Mouse (Mus musculus): ENCODE results near the gene Man1a2. TPM values are rescaled to one million over a fixed set of nuclear protein-coding genes. Genes with fewer than 3 reads are reported as not detected.

The Man1a2 gene
- polyA plus RNA-seq, 1 experiment from 2014 or later, result 70.0 TPM

DNA sequence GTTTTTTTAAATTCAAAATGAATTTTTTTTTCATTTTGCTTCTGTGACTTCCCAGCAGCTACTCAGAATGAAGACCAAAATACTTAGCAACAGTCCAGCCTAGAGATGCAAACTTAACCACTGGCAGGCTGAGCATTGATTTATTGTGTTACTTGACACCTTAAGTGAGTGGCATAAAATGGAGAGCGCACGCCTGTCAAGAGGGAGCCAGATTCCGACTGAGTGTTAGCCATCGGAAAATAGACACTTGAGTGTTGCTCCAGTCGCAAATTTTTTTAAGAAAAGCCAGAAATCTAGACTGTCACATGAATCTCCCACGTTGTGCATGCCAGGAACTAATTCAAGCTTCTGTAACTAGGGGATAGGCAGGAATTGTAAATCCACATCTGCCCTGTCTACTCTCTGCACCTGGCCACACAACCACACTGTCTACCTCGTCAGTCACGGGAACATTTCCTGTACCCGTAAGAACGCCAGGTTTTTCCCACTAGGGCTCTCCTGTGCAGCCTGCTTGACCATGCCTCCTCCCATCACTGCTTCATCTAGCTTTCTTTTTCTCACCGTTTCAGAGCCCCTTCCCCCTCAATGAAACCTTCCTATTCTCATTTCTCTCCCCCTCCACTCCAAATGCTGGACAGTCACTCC is 3.7 kb downstream of the Man1a2 start:
- H3K27ac ChIP-seq, result no peak overlapping the region
- no peaks in the 10 kb centered on the region for H3K36me3 ChIP-seq
- H3K27me3 ChIP-seq, result no peaks in the 10 kb centered on the region
- no peak for ATAC-seq (ENCODE audit: low FRiP score)
- peak overlapping the region; percentile 41; the same call in 1 of the 2 replicates for H3K9ac ChIP-seq
- peaks cover 27% of the 10 kb centered on the region for H3K4me1 ChIP-seq
- H3K4me2 ChIP-seq (replicated peaks), result peak overlapping the region; percentile 86
- peak overlapping the region; percentile 21 for H3K4me3 ChIP-seq
- WGBS, result 14% methylated on average over 11 of the region's 11 CpGs
- H3K9me3 ChIP-seq (replicated peaks), result no peaks in the 10 kb centered on the region

DNA sequence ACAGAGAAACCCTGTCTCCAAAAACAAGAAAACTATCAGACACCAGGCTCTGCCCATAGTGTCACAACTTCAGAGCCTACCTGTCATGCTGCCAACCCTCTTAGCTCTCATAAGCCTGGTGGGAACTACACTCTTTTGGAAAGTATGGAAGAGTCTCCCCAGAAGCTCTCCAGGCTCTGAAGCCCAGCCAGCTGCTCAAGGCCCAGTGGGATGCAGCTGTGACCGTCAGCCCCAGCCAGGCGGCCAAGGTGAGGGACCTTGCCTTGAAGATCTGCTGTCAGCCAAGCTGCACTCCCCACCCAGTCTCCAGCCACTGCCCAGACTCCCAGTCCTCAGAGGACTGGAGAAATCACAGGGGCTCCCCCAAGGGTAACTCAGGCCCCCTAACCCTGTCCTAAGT is 5.1 kb downstream of the Man1a2 start:
- H3K9me3 ChIP-seq (replicated peaks), result no peaks in the 10 kb centered on the region
- 84% methylated on average over 2 of the region's 2 CpGs for WGBS
- no peak overlapping the region for H3K4me2 ChIP-seq (replicated peaks)
- no peak overlapping the region for H3K27ac ChIP-seq
- no peak overlapping the region for H3K4me3 ChIP-seq
- H3K9ac ChIP-seq, result no peak overlapping the region
- H3K36me3 ChIP-seq, result no peaks in the 10 kb centered on the region
- no peaks in the 10 kb centered on the region for H3K27me3 ChIP-seq
- H3K4me1 ChIP-seq, result peaks cover 26% of the 10 kb centered on the region
- ATAC-seq (ENCODE audit: low FRiP score), result no peak

DNA sequence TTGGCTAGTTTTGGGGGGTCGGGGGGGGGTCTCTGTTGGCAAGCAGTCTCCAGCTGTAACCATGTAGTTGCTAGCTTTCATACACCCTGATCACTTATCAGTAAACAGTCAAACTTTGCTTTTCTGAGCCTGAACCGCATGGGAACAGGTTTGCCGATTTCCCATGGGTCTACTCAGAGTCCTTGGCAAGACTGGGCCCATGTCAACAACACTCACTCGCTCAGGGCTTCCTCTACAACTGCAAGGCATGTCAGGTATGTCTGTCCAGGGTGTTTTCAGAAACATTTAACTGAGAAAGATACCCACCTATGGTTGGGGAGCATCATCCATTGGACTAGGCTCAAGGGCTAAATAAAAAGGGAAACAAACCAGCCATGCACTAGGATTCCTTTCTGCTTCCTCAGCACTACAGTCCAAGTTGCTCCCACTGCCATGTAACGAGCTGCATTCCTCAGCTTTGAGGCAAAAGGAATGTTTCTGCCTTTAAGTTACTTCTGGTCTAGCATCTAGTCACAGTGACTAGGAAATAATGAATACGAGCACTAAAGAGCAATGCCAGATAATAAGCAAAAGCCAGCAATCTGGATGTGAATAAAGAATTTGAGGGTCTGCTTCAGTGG is 6.2 kb downstream of the Man1a2 start:
- peaks cover 25% of the 10 kb centered on the region for H3K4me1 ChIP-seq
- H3K9me3 ChIP-seq (replicated peaks), result no peaks in the 10 kb centered on the region
- no peaks in the 10 kb centered on the region for H3K27me3 ChIP-seq
- 85% methylated on average over 6 of the region's 6 CpGs for WGBS
- no peak overlapping the region for H3K9ac ChIP-seq
- no peaks in the 10 kb centered on the region for H3K36me3 ChIP-seq
- no peak for ATAC-seq (ENCODE audit: low FRiP score)
- H3K4me2 ChIP-seq (replicated peaks), result no peak overlapping the region
- H3K27ac ChIP-seq, result no peak overlapping the region
- no peak overlapping the region for H3K4me3 ChIP-seq

DNA sequence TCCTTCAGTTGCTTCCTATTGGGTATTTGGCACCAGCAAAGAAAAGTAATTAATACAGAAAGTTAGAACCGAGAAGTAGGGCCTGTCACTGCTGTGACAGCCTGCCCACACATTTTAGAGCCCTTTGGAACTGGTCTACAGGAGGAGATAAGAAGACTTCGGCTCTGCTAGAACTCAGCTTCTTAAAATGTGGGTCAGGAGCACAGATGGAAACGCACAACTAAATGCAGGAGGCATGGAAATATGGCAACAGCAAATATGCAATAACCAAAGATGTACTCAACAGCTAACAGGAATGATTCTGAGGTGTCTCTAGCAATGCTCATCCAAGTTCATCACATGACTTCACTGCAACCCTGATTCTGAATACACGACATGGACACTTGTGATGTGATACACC is 10.2 kb downstream of the Man1a2 start:
- no peaks in the 10 kb centered on the region for H3K9me3 ChIP-seq (replicated peaks)
- no peaks in the 10 kb centered on the region for H3K36me3 ChIP-seq
- H3K9ac ChIP-seq, result no peak overlapping the region
- H3K4me2 ChIP-seq (replicated peaks), result no peak overlapping the region
- H3K27me3 ChIP-seq, result no peaks in the 10 kb centered on the region
- no peak overlapping the region for H3K27ac ChIP-seq
- 85% methylated on average over 4 of the region's 4 CpGs for WGBS
- no peak for ATAC-seq (ENCODE audit: low FRiP score)
- H3K4me1 ChIP-seq, result no peaks in the 10 kb centered on the region; the same call in 1 of the 2 replicates
- no peak overlapping the region for H3K4me3 ChIP-seq

DNA sequence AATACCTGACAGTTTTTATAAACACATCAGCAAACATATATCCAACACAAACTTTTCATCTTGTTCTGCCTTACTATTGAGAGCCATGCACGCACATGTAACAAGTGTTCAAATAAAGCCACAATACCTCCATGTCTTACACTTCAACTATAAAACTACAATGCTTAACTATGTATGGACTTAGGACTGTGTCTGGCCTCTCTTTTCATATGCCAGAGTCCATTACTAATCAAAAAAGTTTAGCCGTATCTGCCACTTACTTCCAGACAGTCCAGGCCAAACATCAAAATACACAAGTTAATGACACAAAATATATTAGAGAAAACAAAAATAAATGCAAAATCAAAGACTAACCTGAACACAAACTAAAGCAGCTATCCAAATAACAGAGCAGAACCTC is 14.9 kb downstream of the Man1a2 start:
- no peaks in the 10 kb centered on the region for H3K4me1 ChIP-seq
- no peak for ATAC-seq (ENCODE audit: low FRiP score)
- no peak overlapping the region for H3K9ac ChIP-seq

GRCm38 (mm10) chr3:100653291-100653690 is 32.0 kb downstream of the Man1a2 start:
- H3K4me1 ChIP-seq, result no peaks in the 10 kb centered on the region
- H3K4me2 ChIP-seq (replicated peaks), result no peak overlapping the region
- WGBS, result 86% methylated on average over 1 of the region's 1 CpGs
- no peaks in the 10 kb centered on the region for H3K9me3 ChIP-seq (replicated peaks)
- no peak for ATAC-seq (ENCODE audit: low FRiP score)
- H3K9ac ChIP-seq, result no peak overlapping the region
- no peak overlapping the region for H3K4me3 ChIP-seq
- no peak overlapping the region for H3K27ac ChIP-seq
- H3K27me3 ChIP-seq, result no peaks in the 10 kb centered on the region
- H3K36me3 ChIP-seq, result peaks cover 7% of the 10 kb centered on the region; the same call in 1 of the 2 replicates

More for the DNA sequence above, 14.9 kb downstream of the Man1a2 start:
- Histone ChIP-seq H3K27ac (no peak overlapping the region), H3K9me3 (replicated peaks) (no peaks in the 10 kb centered on the region), H3K4me3 (no peak overlapping the region), H3K36me3 (no peaks in the 10 kb centered on the region), H3K4me2 (replicated peaks) (no peak overlapping the region), H3K27me3 (no peaks in the 10 kb centered on the region)
- WGBS, result 89% methylated on average over 2 of the region's 2 CpGs

GRCm38 (mm10) chr3:100641581-100641980 is 43.7 kb downstream of the Man1a2 start:
- Histone ChIP-seq H3K27me3 (no peaks in the 10 kb centered on the region), H3K9me3 (replicated peaks) (no peaks in the 10 kb centered on the region), H3K36me3 (peaks cover 6% of the 10 kb centered on the region), H3K4me3 (no peak overlapping the region), H3K4me2 (replicated peaks) (no peak overlapping the region), H3K9ac (no peak overlapping the region), H3K4me1 (no peaks in the 10 kb centered on the region), H3K27ac (no peak overlapping the region)
- WGBS, result 94% methylated on average over 8 of the region's 8 CpGs
- no peak for ATAC-seq (ENCODE audit: low FRiP score)

DNA sequence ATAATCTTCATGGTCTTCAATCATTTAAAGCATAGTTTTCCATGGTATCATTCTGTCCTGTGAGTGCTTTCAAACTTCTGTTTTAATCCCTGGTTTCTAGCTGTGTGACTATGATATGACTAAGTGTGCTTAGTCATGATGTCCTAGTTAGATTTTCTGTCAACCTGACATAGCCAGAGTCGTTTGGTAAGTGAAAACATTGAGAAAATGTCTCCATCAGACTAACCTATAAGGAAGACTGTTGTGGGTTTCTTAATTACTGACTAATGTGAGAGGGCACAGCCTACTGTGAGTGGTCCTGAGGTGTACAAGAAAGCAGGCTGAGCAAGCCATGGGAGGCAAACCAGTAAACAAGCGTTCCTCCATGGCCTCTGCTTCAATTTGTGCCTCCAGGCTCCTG is 49.0 kb downstream of the Man1a2 start:
- Histone ChIP-seq H3K27me3 (no peaks in the 10 kb centered on the region), H3K4me2 (replicated peaks) (no peak overlapping the region), H3K9me3 (replicated peaks) (no peaks in the 10 kb centered on the region), H3K4me3 (no peak overlapping the region), H3K27ac (no peak overlapping the region), H3K4me1 (no peaks in the 10 kb centered on the region), H3K9ac (no peak overlapping the region), H3K36me3 (no peaks in the 10 kb centered on the region; the same call in 1 of the 2 replicates)
- ATAC-seq (ENCODE audit: low FRiP score), result no peak
- WGBS, result 90% methylated on average over 2 of the region's 2 CpGs

- H3K27me3 ChIP-seq, result no peaks in the 10 kb centered on the region
Observed at GRCm38 (mm10) chr3:100634821-100635220, 50.5 kb downstream of the Man1a2 start.

GRCm38 (mm10) chr3:100618511-100618910 is 66.8 kb downstream of the Man1a2 start:
- no peak overlapping the region for H3K4me3 ChIP-seq
- no peak overlapping the region for H3K4me2 ChIP-seq (replicated peaks)
- no peaks in the 10 kb centered on the region for H3K9me3 ChIP-seq (replicated peaks)
- H3K27ac ChIP-seq, result no peak overlapping the region
- H3K36me3 ChIP-seq, result no peaks in the 10 kb centered on the region
- ATAC-seq (ENCODE audit: low FRiP score), result no peak
- H3K4me1 ChIP-seq, result no peaks in the 10 kb centered on the region
- no peaks in the 10 kb centered on the region for H3K27me3 ChIP-seq
- H3K9ac ChIP-seq, result no peak overlapping the region
- WGBS, result 81% methylated on average over 4 of the region's 4 CpGs

More at GRCm38 (mm10) chr3:100634821-100635220, 50.5 kb downstream of the Man1a2 start:
- H3K36me3 ChIP-seq, result no peaks in the 10 kb centered on the region
- no peak overlapping the region for H3K27ac ChIP-seq
- no peak overlapping the region for H3K4me3 ChIP-seq
- H3K9ac ChIP-seq, result no peak overlapping the region
- H3K4me1 ChIP-seq, result no peaks in the 10 kb centered on the region
- H3K4me2 ChIP-seq (replicated peaks), result no peak overlapping the region
- 96% methylated on average over 4 of the region's 4 CpGs for WGBS
- H3K9me3 ChIP-seq (replicated peaks), result no peaks in the 10 kb centered on the region
- ATAC-seq (ENCODE audit: low FRiP score), result no peak

GRCm38 (mm10) chr3:100610916-100611315 is 74.4 kb downstream of the Man1a2 start:
- Histone ChIP-seq H3K4me2 (replicated peaks) (no peak overlapping the region), H3K27ac (no peak overlapping the region), H3K4me1 (no peaks in the 10 kb centered on the region), H3K9me3 (replicated peaks) (no peaks in the 10 kb centered on the region), H3K27me3 (no peaks in the 10 kb centered on the region), H3K9ac (no peak overlapping the region), H3K36me3 (no peaks in the 10 kb centered on the region), H3K4me3 (no peak overlapping the region)
- WGBS, result 89% methylated on average over 1 of the region's 1 CpGs
- ATAC-seq (ENCODE audit: low FRiP score), result no peak

- H3K9ac ChIP-seq, result no peak overlapping the region
- no peak overlapping the region for H3K4me2 ChIP-seq (replicated peaks)
- H3K36me3 ChIP-seq, result 0 out of 2 replicates have a peak, but pooled peaks cover 4% of the 10 kb centered on the region
- H3K27me3 ChIP-seq, result no peaks in the 10 kb centered on the region
- H3K4me3 ChIP-seq, result no peak overlapping the region
- no peak overlapping the region for H3K27ac ChIP-seq
- no peak for ATAC-seq (ENCODE audit: low FRiP score)
- no peaks in the 10 kb centered on the region for H3K9me3 ChIP-seq (replicated peaks)
- 91% methylated on average over 2 of the region's 2 CpGs for WGBS
- no peaks in the 10 kb centered on the region for H3K4me1 ChIP-seq
Observed at GRCm38 (mm10) chr3:100604539-100604938, 80.8 kb downstream of the Man1a2 start.
